Mouse (Mus musculus) midbrain, embryonic 10.5 days (tissue): ENCODE data around the gene Wdr24. TPM values are rescaled to one million over a fixed set of nuclear protein-coding genes. Genes with fewer than 3 reads are reported as not detected.

ENCODE experiments used
- DNase-seq: peaks from one replicate; pipeline ENCODE4 v3.0.0-alpha.2; 2017; ENCODE audit warnings: low spot score
- H3K27ac ChIP-seq: fragments of 300-500 bp; sonication (generic); replicated peaks from 2 replicates; pipeline ENCODE4 v1.5.1; 2016; ENCODE audit warnings: mild to moderate bottlenecking
- H3K27me3 ChIP-seq: fragments of 300-500 bp; sonication (generic); 2 replicates; pipeline ENCODE4 v1.6.1; 2016; ENCODE audit warnings: low read depth, mild to moderate bottlenecking; ENCODE audit not compliant: poor library complexity, severe bottlenecking
- H3K36me3 ChIP-seq: fragments of 300-500 bp; sonication (generic); 2 replicates; pipeline ENCODE4 v1.6.1; 2016; ENCODE audit warnings: mild to moderate bottlenecking, moderate library complexity
- H3K4me1 ChIP-seq: fragments of 300-500 bp; sonication (generic); 2 replicates; pipeline ENCODE4 v1.6.1; 2016
- H3K4me3 ChIP-seq: fragments of 300-500 bp; sonication (generic); 2 replicates; pipeline ENCODE4 v1.5.1; 2016; ENCODE audit warnings: mild to moderate bottlenecking, moderate library complexity
- H3K9me3 ChIP-seq: fragments of 300-500 bp; sonication (generic); replicated peaks from 2 replicates; pipeline ENCODE4 v1.6.1; 2016; ENCODE audit warnings: mild to moderate bottlenecking
- WGBS: fragments of 180-500 bp; shearing (Covaris S2); methylation state at CpG from one replicate; pipeline ENCODE4 v1.1.7; 2016; 5-methylcytosine and 5-hydroxymethylcytosine counted together
- polyA plus RNA-seq: library from polyadenylated mRNA; unstranded; fragments of >200 nt; fragmentation: Nextera tagmentation; extraction: Ambion mirVana; gene quantifications from 2 replicates; pipeline ENCODE4 v1.2.1, GENCODE M21; 2016

Wdr24 gene
- polyA plus RNA-seq, 1 experiment from 2014 or later = 31.7 TPM

- 23% methylated on average over 23 of the region's 23 CpGs for WGBS
- no peaks in the 10 kb centered on the region for H3K27me3 ChIP-seq
- DNase-seq = peak; percentile 62
- no peaks in the 10 kb centered on the region for H3K9me3 ChIP-seq
- peaks cover 66% of the 10 kb centered on the region for H3K4me1 ChIP-seq
- H3K27ac ChIP-seq = peak overlapping the region; percentile 81
- peak overlapping the region; percentile 89 for H3K4me3 ChIP-seq
- peaks cover 67% of the 10 kb centered on the region for H3K36me3 ChIP-seq
These were observed 13.1 kb downstream of the Wdr24 start for GRCm38 (mm10) chr17:25836397-25837075.

GRCm38 (mm10) chr17:25837076-25837410, 13.6 kb downstream of the Wdr24 start, which contains the start of gene Rhbdl1:
TSS of gene Rhbdl1 (minus strand) at chr17:25837295.
- H3K27me3 ChIP-seq = no peaks in the 10 kb centered on the region
- DNase-seq = no peak
- peaks cover 67% of the 10 kb centered on the region for H3K36me3 ChIP-seq
- peak within 1 kb of the TSS; percentile 89 for H3K4me3 ChIP-seq
- peak within 1 kb of the TSS; percentile 81 for H3K27ac ChIP-seq
- H3K4me1 ChIP-seq = peaks cover 61% of the 10 kb centered on the region
- no peaks in the 10 kb centered on the region for H3K9me3 ChIP-seq
- 2% methylated on average over 29 of the region's 29 CpGs for WGBS

GRCm38 (mm10) chr17:25837533-25837932, 14.1 kb downstream of the Wdr24 start:
- Histone ChIP-seq H3K27ac (peak overlapping the region; percentile 81; the same call in 1 of the 2 replicates), H3K4me1 (peaks cover 58% of the 10 kb centered on the region), H3K9me3 (no peaks in the 10 kb centered on the region), H3K27me3 (no peaks in the 10 kb centered on the region), H3K4me3 (peak overlapping the region; percentile 89), H3K36me3 (peaks cover 71% of the 10 kb centered on the region)
- DNase-seq = no peak
- WGBS = 49% methylated on average over 3 of the region's 3 CpGs

GRCm38 (mm10) chr17:25838904-25839303, 15.5 kb downstream of the Wdr24 start:
- Histone ChIP-seq H3K27me3 (no peaks in the 10 kb centered on the region), H3K4me1 (peaks cover 62% of the 10 kb centered on the region), H3K36me3 (peaks cover 80% of the 10 kb centered on the region), H3K9me3 (no peaks in the 10 kb centered on the region), H3K27ac (no peak overlapping the region), H3K4me3 (no peak overlapping the region)
- 92% methylated on average over 4 of the region's 4 CpGs for WGBS
- no peak for DNase-seq

- H3K27me3 ChIP-seq = no peaks in the 10 kb centered on the region
- H3K4me3 ChIP-seq = peak overlapping the region; percentile 18; the same call in 1 of the 2 replicates
- H3K36me3 ChIP-seq = peaks cover 76% of the 10 kb centered on the region
- H3K9me3 ChIP-seq = no peaks in the 10 kb centered on the region
- no peak for DNase-seq
- peaks cover 61% of the 10 kb centered on the region for H3K4me1 ChIP-seq
- no peak overlapping the region for H3K27ac ChIP-seq
- WGBS = 91% methylated on average over 14 of the region's 14 CpGs
These were observed 16.2 kb downstream of the Wdr24 start for GRCm38 (mm10) chr17:25839455-25840235.

- DNase-seq = no peak
- Histone ChIP-seq H3K4me1 (peaks cover 59% of the 10 kb centered on the region), H3K27ac (no peak overlapping the region), H3K27me3 (no peaks in the 10 kb centered on the region), H3K36me3 (peaks cover 75% of the 10 kb centered on the region), H3K4me3 (no peak overlapping the region), H3K9me3 (no peaks in the 10 kb centered on the region)
- 94% methylated on average over 6 of the region's 6 CpGs for WGBS
These were observed 17.1 kb downstream of the Wdr24 start for GRCm38 (mm10) chr17:25840519-25840918.

GRCm38 (mm10) chr17:25841117-25841880, 17.9 kb downstream of the Wdr24 start, which contains the start of gene Gm20683:
TSS of gene Gm20683 (minus strand) at chr17:25841763.
- WGBS = 93% methylated on average over 22 of the region's 22 CpGs
- Histone ChIP-seq H3K27me3 (no peaks in the 10 kb centered on the region), H3K4me3 (0 out of 2 replicates have a peak within 1 kb of the TSS, but pooled peaks have one; percentile 0), H3K9me3 (no peaks in the 10 kb centered on the region), H3K36me3 (peaks cover 75% of the 10 kb centered on the region), H3K27ac (no peak within 1 kb of the TSS), H3K4me1 (peaks cover 51% of the 10 kb centered on the region)
- DNase-seq = no peak

GRCm38 (mm10) chr17:25842509-25842908, 19.1 kb downstream of the Wdr24 start:
- WGBS = 83% methylated on average over 3 of the region's 3 CpGs
- Histone ChIP-seq H3K4me3 (peak overlapping the region; percentile 81; the same call in 1 of the 2 replicates), H3K9me3 (no peaks in the 10 kb centered on the region), H3K36me3 (peaks cover 85% of the 10 kb centered on the region), H3K27ac (no peak overlapping the region), H3K4me1 (peaks cover 39% of the 10 kb centered on the region), H3K27me3 (no peaks in the 10 kb centered on the region)
- no peak for DNase-seq

- DNase-seq = no peak
- WGBS = 92% methylated on average over 4 of the region's 4 CpGs
- Histone ChIP-seq H3K27ac (peak overlapping the region; percentile 92; the same call in 1 of the 2 replicates), H3K4me3 (peak overlapping the region; percentile 81), H3K27me3 (no peaks in the 10 kb centered on the region), H3K9me3 (no peaks in the 10 kb centered on the region), H3K36me3 (peaks cover 85% of the 10 kb centered on the region), H3K4me1 (peaks cover 33% of the 10 kb centered on the region)
These were observed 19.7 kb downstream of the Wdr24 start for GRCm38 (mm10) chr17:25843122-25843521.

- no peak for DNase-seq
- peak overlapping the region; percentile 92 for H3K27ac ChIP-seq
- peaks cover 85% of the 10 kb centered on the region for H3K36me3 ChIP-seq
- peaks cover 29% of the 10 kb centered on the region for H3K4me1 ChIP-seq
- peak overlapping the region; percentile 81 for H3K4me3 ChIP-seq
- H3K9me3 ChIP-seq = no peaks in the 10 kb centered on the region
- no peaks in the 10 kb centered on the region for H3K27me3 ChIP-seq
- WGBS = 5% methylated on average over 38 of the region's 38 CpGs
These were observed 20.4 kb downstream of the Wdr24 start for GRCm38 (mm10) chr17:25843636-25844395.

GRCm38 (mm10) chr17:25844396-25844901, 21.0 kb downstream of the Wdr24 start, which contains the start of gene Rhot2:
TSS of gene Rhot2 (minus strand) at chr17:25844851.
- under 1% methylated on average over 21 of the region's 21 CpGs for WGBS
- Histone ChIP-seq H3K27me3 (no peaks in the 10 kb centered on the region), H3K9me3 (no peaks in the 10 kb centered on the region), H3K27ac (peak within 1 kb of the TSS; percentile 92), H3K4me1 (peaks cover 26% of the 10 kb centered on the region), H3K36me3 (peaks cover 85% of the 10 kb centered on the region), H3K4me3 (peak within 1 kb of the TSS; percentile 81)
- DNase-seq = peak; percentile 95
